Mouse (Mus musculus) testis, adult 2 months (tissue): ENCODE data around the gene Hagh. TPM values are rescaled to one million over a fixed set of nuclear protein-coding genes. Genes with fewer than 3 reads are reported as not detected.

Experiments used
- H3K27ac ChIP-seq: fragments of 200-500 bp; 2 replicates; pipeline ENCODE4 v1.5.1; 2012; ENCODE audit warnings: low read depth, low read length; ENCODE audit not compliant: control insufficient read depth, insufficient read depth
- H3K27me3 ChIP-seq: fragments of 200-500 bp; 2 replicates; pipeline ENCODE4 v1.6.1; 2012; ENCODE audit warnings: mild to moderate bottlenecking, low read length, moderate library complexity; ENCODE audit not compliant: control insufficient read depth, insufficient read depth
- H3K36me3 ChIP-seq: fragments of 200-500 bp; 2 replicates; pipeline ENCODE4 v1.6.1; 2012; ENCODE audit warnings: mild to moderate bottlenecking, low read length; ENCODE audit not compliant: control insufficient read depth, insufficient read depth
- H3K4me1 ChIP-seq: fragments of 200-500 bp; 2 replicates; pipeline ENCODE4 v1.6.1; 2012; ENCODE audit warnings: low read length; ENCODE audit not compliant: control insufficient read depth, insufficient read depth
- H3K4me3 ChIP-seq: fragments of 200-500 bp; 2 replicates; pipeline ENCODE4 v1.5.1; 2012; ENCODE audit warnings: low read depth, mild to moderate bottlenecking, low read length, moderate library complexity, mixed read lengths; ENCODE audit not compliant: control insufficient read depth
- CTCF ChIP-seq: fragments of 200-500 bp; IDR thresholded peaks from 2 replicates; pipeline ENCODE4 v1.5.1; 2012; ENCODE audit warnings: low read depth, mild to moderate bottlenecking, inconsistent platforms, low read length, moderate library complexity; ENCODE audit not compliant: control insufficient read depth, insufficient read depth, insufficient replicate concordance
- POLR2A ChIP-seq: fragments of 200-500 bp; IDR thresholded peaks from 2 replicates; pipeline ENCODE4 v1.6.1; 2012; ENCODE audit warnings: low read depth, mild to moderate bottlenecking, inconsistent platforms, low read length, moderate library complexity; ENCODE audit not compliant: control insufficient read depth
- polyA plus RNA-seq: library from polyadenylated mRNA; depleted of rRNA; stranded (reverse); fragments of >200 nt; gene quantifications from 2 replicates; pipeline ENCODE4 v1.2.3, GENCODE M21; 2012; rRNA removed

Hagh gene
- polyA plus RNA-seq, 1 experiment, result 529 TPM

DNA sequence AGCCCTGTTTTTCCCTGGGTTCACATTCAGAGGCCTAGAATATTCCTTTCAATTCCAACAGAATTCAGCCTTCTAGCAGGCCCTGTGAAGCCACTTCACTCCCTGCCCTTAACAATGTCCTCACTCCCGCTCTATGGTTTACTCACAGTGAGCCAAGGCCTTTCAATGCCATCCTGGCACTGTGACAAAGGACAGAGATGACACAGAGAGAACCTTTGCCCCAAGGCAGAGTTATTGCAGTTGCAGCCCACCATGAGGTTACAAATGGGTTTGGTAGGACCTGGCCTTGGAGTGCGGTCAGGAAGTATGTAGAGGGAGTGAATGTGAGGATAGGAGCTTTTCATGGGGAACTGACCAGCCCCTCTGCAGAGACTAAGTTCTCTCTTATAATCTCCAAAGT is 67.6 kb downstream of the Hagh start:
- no peak overlapping the region for H3K4me3 ChIP-seq
- no peak for TF ChIP-seq CTCF
- TF ChIP-seq POLR2A, result no peak
- no peak overlapping the region for H3K27ac ChIP-seq
- peaks cover 9% of the 10 kb centered on the region for H3K36me3 ChIP-seq
- H3K27me3 ChIP-seq, result no peaks in the 10 kb centered on the region
- H3K4me1 ChIP-seq, result no peaks in the 10 kb centered on the region

DNA sequence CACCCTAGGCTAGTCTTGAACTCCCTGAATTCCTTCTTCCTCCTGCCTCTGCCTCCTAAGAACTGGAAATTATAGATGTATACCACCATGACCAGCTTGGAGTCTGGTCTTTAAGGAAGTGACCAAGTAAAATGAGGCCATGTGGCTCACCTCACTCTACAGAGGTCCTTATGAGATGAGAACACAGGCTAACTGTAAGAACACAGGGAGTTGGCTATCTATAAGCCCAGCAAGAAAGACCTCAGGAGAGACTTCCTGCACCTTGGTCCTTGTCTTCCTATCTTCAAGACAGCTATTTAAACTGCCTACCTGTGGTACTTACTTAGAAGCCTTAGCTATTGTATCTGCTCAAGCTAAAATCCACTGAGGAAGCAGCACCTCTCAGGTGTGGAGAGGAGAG is 74.0 kb downstream of the Hagh start:
- Histone ChIP-seq H3K4me3 (no peak overlapping the region), H3K36me3 (peaks cover 7% of the 10 kb centered on the region), H3K4me1 (no peaks in the 10 kb centered on the region), H3K27ac (no peak overlapping the region), H3K27me3 (no peaks in the 10 kb centered on the region)
- TF ChIP-seq POLR2A, result no peak
- TF ChIP-seq CTCF, result no peak

Other genes starting within 250 kb of the Hagh start
- gene Tsc2, start 207.5 kb upstream of the Hagh start, polyA plus RNA-seq, result 37.8 and 41.6 TPM in 2 replicates
- 3.2 and 3.7 TPM in 2 replicates for gene Nthl1, start 207.5 kb upstream of the Hagh start, polyA plus RNA-seq
- gene Slc9a3r2, start 189.8 kb upstream of the Hagh start, polyA plus RNA-seq, result 3.3 and 3.9 TPM in 2 replicates
- gene Npw, start 181.7 kb upstream of the Hagh start, polyA plus RNA-seq, result 0.19 TPM in 1 of 2 replicates, not detected in the other
- gene Zfp598, start 170.5 kb upstream of the Hagh start, polyA plus RNA-seq, result 45.4 and 50.0 TPM in 2 replicates
- 0.20 and 0.30 TPM in 2 replicates for gene Syngr3, start 150.2 kb upstream of the Hagh start, polyA plus RNA-seq
- gene Gfer, start 144.0 kb upstream of the Hagh start, polyA plus RNA-seq, result 144 and 150 TPM in 2 replicates
- 62.1 and 63.2 TPM in 2 replicates for gene Noxo1, start 143.9 kb upstream of the Hagh start, polyA plus RNA-seq
- 85.4 and 89.5 TPM in 2 replicates for gene Tbl3, start 132.5 kb upstream of the Hagh start, polyA plus RNA-seq
- gene Rnf151, start 122.1 kb upstream of the Hagh start, polyA plus RNA-seq, result 1,124 and 1,208 TPM in 2 replicates
- 515 and 558 TPM in 2 replicates for gene Rps2, start 122.0 kb upstream of the Hagh start, polyA plus RNA-seq
- gene Ndufb10, start 115.7 kb upstream of the Hagh start, polyA plus RNA-seq, result 198 and 211 TPM in 2 replicates
- 0.21 and 1.4 TPM in 2 replicates for gene Rpl3l, start 112.3 kb upstream of the Hagh start, polyA plus RNA-seq
- 9.3 and 13.8 TPM in 2 replicates for gene Msrb1, start 103.5 kb upstream of the Hagh start, polyA plus RNA-seq
- 0.73 and 0.89 TPM in 2 replicates for gene Hs3st6, start 87.2 kb upstream of the Hagh start, polyA plus RNA-seq
- 3.4 and 4.7 TPM in 2 replicates for gene Meiob, start 35.9 kb upstream of the Hagh start, polyA plus RNA-seq
- gene Fahd1, start 10.2 kb downstream of the Hagh start, polyA plus RNA-seq, result 12.6 and 16.6 TPM in 2 replicates
- gene Igfals, start 25.9 kb downstream of the Hagh start, polyA plus RNA-seq, result 4.0 and 4.2 TPM in 2 replicates
- 125 and 131 TPM in 2 replicates for gene Nubp2, start 46.2 kb downstream of the Hagh start, polyA plus RNA-seq
- gene Spsb3, start 46.5 kb downstream of the Hagh start, polyA plus RNA-seq, result 161 and 177 TPM in 2 replicates
- gene Eme2, start 54.9 kb downstream of the Hagh start, polyA plus RNA-seq, result 28.0 and 31.2 TPM in 2 replicates
- gene Mrps34, start 55.0 kb downstream of the Hagh start, polyA plus RNA-seq, result 45.9 and 56.7 TPM in 2 replicates
- 9.3 and 15.5 TPM in 2 replicates for gene Nme3, start 56.4 kb downstream of the Hagh start, polyA plus RNA-seq
- gene Mapk8ip3, start 96.8 kb downstream of the Hagh start, polyA plus RNA-seq, result 60.2 and 62.6 TPM in 2 replicates
- gene Jpt2, start 120.5 kb downstream of the Hagh start, polyA plus RNA-seq, result 5.4 and 6.5 TPM in 2 replicates
- 26.5 and 27.6 TPM in 2 replicates for gene Cramp1l, start 175.6 kb downstream of the Hagh start, polyA plus RNA-seq
- 130 and 146 TPM in 2 replicates for gene Ift140, start 175.9 kb downstream of the Hagh start, polyA plus RNA-seq
- 4.1 and 5.2 TPM in 2 replicates for gene Tmem204, start 243.4 kb downstream of the Hagh start, polyA plus RNA-seq